Mouse (Mus musculus): ENCODE results near the gene Ggt6. TPM values are rescaled to one million over a fixed set of nuclear protein-coding genes. Genes with fewer than 3 reads are reported as not detected.

Ggt6 gene
- polyA plus RNA-seq, 1 experiment from 2014 or later: not detected

- Histone ChIP-seq H3K27ac (replicated peaks) (0 out of 2 replicates have a peak overlapping the region, but pooled peaks have one; percentile 23), H3K27me3 (ENCODE audit: low read depth, poor library complexity, severe bottlenecking) (no peaks in the 10 kb centered on the region), H3K9me3 (replicated peaks) (no peaks in the 10 kb centered on the region), H3K4me1 (peaks cover 28% of the 10 kb centered on the region), H3K36me3 (peaks cover 61% of the 10 kb centered on the region), H3K4me3 (no peak overlapping the region)
- no peak for DNase-seq (ENCODE audit: low spot score)
- WGBS: 64% methylated on average over 15 of the region's 15 CpGs
Observed at GRCm38 (mm10) chr11:72453105-72453953, 18.0 kb downstream of the Ggt6 start.

- 55% methylated on average over 5 of the region's 5 CpGs for WGBS
- no peaks in the 10 kb centered on the region for H3K27me3 ChIP-seq (ENCODE audit: low read depth, poor library complexity, severe bottlenecking)
- peak overlapping the region; percentile 79 for H3K27ac ChIP-seq (replicated peaks)
- DNase-seq (ENCODE audit: low spot score): no peak
- no peak overlapping the region for H3K4me3 ChIP-seq
- H3K36me3 ChIP-seq: peaks cover 38% of the 10 kb centered on the region
- no peaks in the 10 kb centered on the region for H3K9me3 ChIP-seq (replicated peaks)
- peaks cover 29% of the 10 kb centered on the region for H3K4me1 ChIP-seq
Observed at GRCm38 (mm10) chr11:72455694-72456093, 20.4 kb downstream of the Ggt6 start.

DNA sequence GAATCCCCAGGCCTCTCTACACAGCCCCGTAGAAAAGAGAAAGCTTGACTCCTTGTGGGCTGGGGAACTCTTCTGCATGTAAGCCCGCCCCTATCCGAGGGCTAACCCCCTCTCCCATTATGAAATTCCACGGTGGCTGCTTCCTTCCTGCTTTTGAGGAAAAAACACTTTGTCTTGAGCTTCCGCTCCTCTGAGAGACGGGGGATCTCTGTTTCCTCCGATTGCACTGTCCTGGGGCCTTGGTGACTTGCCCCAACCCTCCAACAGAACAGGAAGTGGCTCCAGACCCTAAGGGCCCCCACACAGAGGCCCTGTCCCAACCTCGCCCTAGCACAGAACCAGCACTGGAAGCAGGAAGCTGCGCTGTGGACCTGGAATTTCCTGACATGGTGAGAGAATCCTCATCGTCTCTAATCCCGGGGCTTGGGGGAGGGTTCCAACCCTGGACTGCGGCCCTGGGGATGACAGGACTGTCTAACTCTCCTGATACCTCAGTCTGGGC, 22.7 kb downstream of the Ggt6 start:
- DNase-seq (ENCODE audit: low spot score): no peak
- peaks cover 37% of the 10 kb centered on the region for H3K4me1 ChIP-seq
- 75% methylated on average over 12 of the region's 12 CpGs for WGBS
- H3K4me3 ChIP-seq: no peak overlapping the region
- H3K27ac ChIP-seq (replicated peaks): peak overlapping the region; percentile 47
- no peaks in the 10 kb centered on the region for H3K9me3 ChIP-seq (replicated peaks)
- no peaks in the 10 kb centered on the region for H3K27me3 ChIP-seq (ENCODE audit: low read depth, poor library complexity, severe bottlenecking)
- H3K36me3 ChIP-seq: peaks cover 14% of the 10 kb centered on the region

GRCm38 (mm10) chr11:72458502-72458901, 23.2 kb downstream of the Ggt6 start:
- peaks cover 11% of the 10 kb centered on the region for H3K36me3 ChIP-seq
- H3K4me3 ChIP-seq: no peak overlapping the region
- no peaks in the 10 kb centered on the region for H3K27me3 ChIP-seq (ENCODE audit: low read depth, poor library complexity, severe bottlenecking)
- H3K27ac ChIP-seq (replicated peaks): peak overlapping the region; percentile 47
- H3K9me3 ChIP-seq (replicated peaks): no peaks in the 10 kb centered on the region
- peaks cover 36% of the 10 kb centered on the region for H3K4me1 ChIP-seq
- DNase-seq (ENCODE audit: low spot score): no peak
- WGBS: 81% methylated on average over 3 of the region's 3 CpGs

- H3K27ac ChIP-seq (replicated peaks): no peak overlapping the region
- H3K36me3 ChIP-seq: peaks cover 4% of the 10 kb centered on the region
- DNase-seq (ENCODE audit: low spot score): no peak
- H3K9me3 ChIP-seq (replicated peaks): no peaks in the 10 kb centered on the region
- no peak overlapping the region for H3K4me3 ChIP-seq
- WGBS: 60% methylated on average over 5 of the region's 5 CpGs
- H3K27me3 ChIP-seq (ENCODE audit: low read depth, poor library complexity, severe bottlenecking): no peaks in the 10 kb centered on the region
- peaks cover 41% of the 10 kb centered on the region for H3K4me1 ChIP-seq
Observed at GRCm38 (mm10) chr11:72461500-72461981, 26.2 kb downstream of the Ggt6 start.

DNA sequence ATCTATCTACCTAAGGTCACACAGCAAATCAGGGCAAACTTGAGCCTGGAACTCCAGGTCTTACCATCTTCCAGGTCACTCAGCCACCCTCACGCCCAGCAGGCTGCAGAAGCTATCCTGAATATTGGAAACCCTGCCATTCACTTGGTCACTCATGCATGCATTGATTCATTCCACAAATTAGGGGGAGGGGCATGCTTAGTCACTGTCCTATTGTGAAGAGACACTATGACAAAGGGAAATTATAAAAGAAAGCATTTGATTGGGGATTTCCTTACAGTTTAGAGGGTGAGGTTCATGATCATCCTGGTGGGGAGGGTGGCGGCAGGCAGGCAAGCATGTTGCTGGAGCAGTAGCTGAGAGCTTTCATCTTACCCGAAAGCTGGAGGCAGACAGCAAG, 29.5 kb downstream of the Ggt6 start:
- Histone ChIP-seq H3K4me1 (peaks cover 60% of the 10 kb centered on the region), H3K4me3 (no peak overlapping the region), H3K36me3 (no peaks in the 10 kb centered on the region), H3K27ac (replicated peaks) (no peak overlapping the region), H3K27me3 (ENCODE audit: low read depth, poor library complexity, severe bottlenecking) (no peaks in the 10 kb centered on the region), H3K9me3 (replicated peaks) (no peaks in the 10 kb centered on the region)
- 65% methylated on average over 3 of the region's 3 CpGs for WGBS
- DNase-seq (ENCODE audit: low spot score): no peak

DNA sequence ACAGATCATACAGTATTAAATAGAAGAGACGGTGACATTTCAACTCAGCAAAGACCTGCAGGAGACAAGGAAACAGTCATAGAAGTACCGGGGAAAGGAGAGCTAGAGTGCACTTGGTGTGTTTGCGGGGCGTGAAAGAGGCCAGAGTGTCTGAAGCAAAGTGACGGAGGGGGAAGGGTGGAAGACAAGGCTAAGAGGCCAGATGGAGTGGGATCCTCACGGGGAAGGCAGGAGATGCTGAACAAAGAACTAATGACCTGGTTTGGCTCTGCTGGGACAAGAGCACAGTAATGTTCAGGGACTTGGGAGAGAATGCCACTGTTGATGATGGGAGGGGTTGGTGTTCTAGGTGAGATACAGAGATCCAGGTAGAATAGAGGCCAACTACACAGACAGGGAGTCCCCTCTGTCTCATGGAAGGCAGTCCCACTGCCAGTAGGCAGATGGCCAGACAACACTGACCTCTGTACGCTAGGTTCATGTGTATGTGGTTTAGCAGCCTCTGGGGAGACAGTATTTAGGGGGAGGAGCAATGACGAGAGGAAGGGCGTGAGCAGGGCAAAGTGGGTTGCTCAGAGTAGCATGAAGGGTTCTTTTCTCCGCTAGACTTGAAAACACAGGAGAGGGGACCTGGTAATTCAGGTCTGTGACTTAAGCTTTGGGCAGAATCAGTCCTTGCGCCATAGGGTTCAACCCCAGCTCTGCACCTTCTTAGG, 30.8 kb downstream of the Ggt6 start:
- Histone ChIP-seq H3K4me3 (no peak overlapping the region), H3K36me3 (no peaks in the 10 kb centered on the region), H3K9me3 (replicated peaks) (no peaks in the 10 kb centered on the region), H3K4me1 (peaks cover 63% of the 10 kb centered on the region), H3K27ac (replicated peaks) (peak overlapping the region; percentile 24), H3K27me3 (ENCODE audit: low read depth, poor library complexity, severe bottlenecking) (no peaks in the 10 kb centered on the region)
- DNase-seq (ENCODE audit: low spot score): no peak
- WGBS: 72% methylated on average over 11 of the region's 11 CpGs

DNA sequence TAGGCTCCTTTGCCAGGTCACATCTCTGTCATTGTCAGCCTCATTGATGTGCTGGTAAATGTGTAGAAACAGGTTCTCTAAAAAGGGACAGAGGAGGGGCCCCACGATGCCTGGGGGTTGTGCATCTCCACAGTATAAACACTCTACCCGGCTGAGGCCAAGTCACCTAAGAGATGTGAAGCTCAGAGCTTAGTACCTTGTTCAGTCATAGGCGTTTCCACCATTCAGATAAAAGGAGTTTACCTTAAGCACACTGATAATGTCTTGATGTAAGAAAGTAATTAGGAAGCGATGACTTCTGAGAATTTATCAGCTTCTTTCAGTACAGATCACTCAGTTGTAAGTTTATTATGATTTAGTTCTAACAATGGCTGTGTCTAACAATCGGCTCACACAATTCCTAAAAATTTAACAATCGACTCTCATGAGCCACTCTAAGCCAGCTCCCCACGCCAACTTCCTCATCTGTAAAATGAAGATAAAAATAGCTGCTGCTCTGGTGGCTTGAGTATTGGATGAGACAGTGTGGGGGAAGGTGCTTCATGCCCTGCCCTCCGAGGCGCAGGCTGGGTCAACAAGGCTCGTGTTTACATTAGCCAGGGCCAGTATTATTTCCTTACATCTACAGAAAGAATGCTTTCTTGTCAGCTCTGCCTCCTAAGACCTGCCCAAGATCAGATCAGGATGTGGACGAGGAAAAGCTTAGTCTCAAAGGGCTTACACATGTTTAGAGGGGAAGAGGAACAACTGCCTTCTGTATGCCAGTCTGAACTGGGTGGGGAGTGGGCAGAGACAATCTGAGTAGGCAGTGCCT, 31.6 kb downstream of the Ggt6 start:
- no peak overlapping the region for H3K4me3 ChIP-seq
- H3K27me3 ChIP-seq (ENCODE audit: low read depth, poor library complexity, severe bottlenecking): no peaks in the 10 kb centered on the region
- H3K36me3 ChIP-seq: no peaks in the 10 kb centered on the region
- 68% methylated on average over 11 of the region's 11 CpGs for WGBS
- peak overlapping the region; percentile 39 for H3K27ac ChIP-seq (replicated peaks)
- peaks cover 61% of the 10 kb centered on the region for H3K4me1 ChIP-seq
- H3K9me3 ChIP-seq (replicated peaks): no peaks in the 10 kb centered on the region
- DNase-seq (ENCODE audit: low spot score): no peak

GRCm38 (mm10) chr11:72468525-72468924, 33.2 kb downstream of the Ggt6 start:
- H3K27me3 ChIP-seq (ENCODE audit: low read depth, poor library complexity, severe bottlenecking): no peaks in the 10 kb centered on the region
- no peaks in the 10 kb centered on the region for H3K9me3 ChIP-seq (replicated peaks)
- H3K4me1 ChIP-seq: peaks cover 54% of the 10 kb centered on the region
- H3K27ac ChIP-seq (replicated peaks): peak overlapping the region; percentile 58; the same call in 1 of the 2 replicates
- 77% methylated on average over 5 of the region's 5 CpGs for WGBS
- no peak for DNase-seq (ENCODE audit: low spot score)
- no peak overlapping the region for H3K4me3 ChIP-seq
- no peaks in the 10 kb centered on the region for H3K36me3 ChIP-seq

GRCm38 (mm10) chr11:72469217-72469616, 33.9 kb downstream of the Ggt6 start:
- Histone ChIP-seq H3K27ac (replicated peaks) (peak overlapping the region; percentile 58), H3K9me3 (replicated peaks) (no peaks in the 10 kb centered on the region), H3K27me3 (ENCODE audit: low read depth, poor library complexity, severe bottlenecking) (no peaks in the 10 kb centered on the region), H3K4me3 (no peak overlapping the region), H3K4me1 (peaks cover 55% of the 10 kb centered on the region), H3K36me3 (no peaks in the 10 kb centered on the region)
- 39% methylated on average over 5 of the region's 5 CpGs for WGBS
- no peak for DNase-seq (ENCODE audit: low spot score)

DNA sequence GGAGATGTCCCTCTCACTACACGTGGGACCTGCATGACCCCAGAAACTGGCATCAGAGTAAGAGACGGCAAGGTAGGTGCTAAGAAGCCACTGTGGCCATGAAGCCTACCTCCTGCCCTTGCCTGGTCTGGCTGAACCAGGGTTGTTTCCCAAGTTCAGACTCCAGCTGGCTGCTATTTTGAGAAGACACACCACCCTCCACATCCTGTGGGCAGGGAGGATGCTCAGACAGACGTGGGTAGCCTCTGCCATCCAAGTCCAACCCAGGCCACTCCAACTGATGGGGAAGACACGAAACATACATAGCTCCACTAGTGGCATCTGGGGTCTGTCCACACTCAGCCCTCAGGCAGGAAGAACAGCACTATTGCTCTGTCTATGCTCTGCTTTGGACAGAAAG, 34.7 kb downstream of the Ggt6 start:
- WGBS: 68% methylated on average over 4 of the region's 4 CpGs
- Histone ChIP-seq H3K27me3 (ENCODE audit: low read depth, poor library complexity, severe bottlenecking) (no peaks in the 10 kb centered on the region), H3K4me1 (peaks cover 55% of the 10 kb centered on the region), H3K9me3 (replicated peaks) (no peaks in the 10 kb centered on the region), H3K27ac (replicated peaks) (no peak overlapping the region), H3K4me3 (no peak overlapping the region), H3K36me3 (no peaks in the 10 kb centered on the region)
- no peak for DNase-seq (ENCODE audit: low spot score)

DNA sequence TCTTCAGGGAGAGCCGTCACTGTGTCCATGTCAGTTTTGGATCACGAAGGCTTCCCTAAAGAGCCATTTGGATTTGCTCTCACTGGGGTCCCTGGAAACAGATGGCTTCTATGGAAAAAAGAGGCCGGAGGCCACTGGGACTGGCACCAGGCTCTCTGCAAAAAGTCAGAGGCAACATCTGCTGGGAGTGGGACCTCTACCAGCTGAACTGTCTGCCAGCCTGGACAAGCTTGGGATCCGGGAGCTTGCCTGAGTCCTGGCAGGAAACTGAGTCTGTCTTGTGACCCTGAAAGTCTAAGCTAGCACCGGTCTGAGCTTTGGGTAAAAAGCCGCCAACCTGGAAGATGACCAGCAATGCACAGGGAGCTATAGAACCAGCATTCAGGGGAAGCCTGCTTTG, 36.1 kb downstream of the Ggt6 start:
- DNase-seq (ENCODE audit: low spot score): no peak
- no peak overlapping the region for H3K27ac ChIP-seq (replicated peaks)
- H3K4me1 ChIP-seq: peaks cover 53% of the 10 kb centered on the region
- H3K36me3 ChIP-seq: no peaks in the 10 kb centered on the region
- WGBS: 89% methylated on average over 6 of the region's 6 CpGs
- no peak overlapping the region for H3K4me3 ChIP-seq
- no peaks in the 10 kb centered on the region for H3K9me3 ChIP-seq (replicated peaks)
- H3K27me3 ChIP-seq (ENCODE audit: low read depth, poor library complexity, severe bottlenecking): no peaks in the 10 kb centered on the region
